Mouse (Mus musculus): Measurements from ENCODE around the gene Pga5. TPM values are rescaled to one million over a fixed set of nuclear protein-coding genes. Genes with fewer than 3 reads are reported as not detected.

Gene Pga5
- total RNA-seq, 2 experiments from 2014 or later, result not detected

DNA sequence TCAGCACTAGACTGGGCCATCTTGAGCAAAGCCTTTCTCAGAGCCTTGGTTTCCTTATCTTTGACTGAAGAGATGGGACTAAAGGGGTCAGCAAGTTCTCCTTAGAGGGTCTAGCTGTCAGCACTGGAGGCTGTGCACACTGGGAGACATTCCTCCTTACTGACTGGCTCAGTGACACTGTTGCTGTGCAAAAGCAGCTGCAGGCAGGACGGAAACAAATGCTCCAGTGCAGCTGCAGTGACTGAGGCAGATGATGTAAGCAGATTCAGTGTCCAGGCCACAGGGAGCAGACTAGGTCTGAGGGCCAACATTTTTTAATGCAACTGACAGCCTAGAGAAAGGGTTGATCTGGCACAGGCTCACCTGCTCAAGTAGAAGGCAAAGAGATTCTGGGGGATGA is 4.6 kb downstream of the Pga5 start:
- ATAC-seq (replicated peaks; ENCODE audit: poor library complexity, severe bottlenecking), result no peak

- ATAC-seq (replicated peaks; ENCODE audit: poor library complexity, severe bottlenecking), result no peak
Observed at GRCm38 (mm10) chr19:10671854-10672417, 5.9 kb downstream of the Pga5 start.

- no peak for ATAC-seq (replicated peaks; ENCODE audit: poor library complexity, severe bottlenecking)
Observed at GRCm38 (mm10) chr19:10671319-10671718, 6.6 kb downstream of the Pga5 start.

DNA sequence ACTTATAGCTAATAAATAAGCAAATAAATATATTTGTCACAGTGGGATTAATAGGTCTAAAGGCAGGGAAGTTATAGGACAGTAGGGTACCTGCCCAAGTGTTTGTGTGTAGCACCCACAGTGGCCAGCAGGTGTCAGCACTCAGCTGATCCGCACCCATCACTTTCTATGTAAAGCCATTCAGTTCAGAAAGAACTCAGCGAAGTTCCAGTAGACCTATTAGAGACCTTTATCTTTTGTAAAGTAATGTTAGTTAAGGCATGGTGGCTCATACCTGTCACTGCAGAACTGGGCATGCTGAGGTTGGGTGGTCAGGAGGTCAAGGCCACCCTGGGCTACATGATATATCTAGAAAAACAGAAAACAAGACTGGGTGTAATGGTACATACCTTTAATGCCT is 12.4 kb downstream of the Pga5 start:
- peak; percentile 83 for ATAC-seq (replicated peaks; ENCODE audit: poor library complexity, severe bottlenecking)

DNA sequence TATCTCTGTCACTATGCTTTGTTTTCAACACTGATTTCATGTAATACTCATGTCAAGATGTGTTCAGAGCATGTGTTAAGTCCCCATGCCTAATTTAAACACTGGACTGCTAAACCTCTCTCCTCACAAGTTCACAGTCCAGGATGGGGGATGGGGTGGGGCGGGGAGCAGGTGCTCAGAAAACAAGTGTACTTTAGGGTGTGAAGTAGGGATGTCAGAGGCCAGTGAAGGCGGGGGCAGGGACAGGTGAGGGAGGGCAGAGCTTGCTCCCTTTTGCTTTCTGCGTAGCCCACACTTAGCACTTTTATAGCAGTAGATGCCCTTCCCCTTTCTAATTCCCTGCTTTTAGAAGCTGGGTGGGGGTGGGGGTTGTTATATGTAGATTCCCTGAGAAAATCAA is 12.8 kb downstream of the Pga5 start:
- ATAC-seq (replicated peaks; ENCODE audit: poor library complexity, severe bottlenecking), result no peak

DNA sequence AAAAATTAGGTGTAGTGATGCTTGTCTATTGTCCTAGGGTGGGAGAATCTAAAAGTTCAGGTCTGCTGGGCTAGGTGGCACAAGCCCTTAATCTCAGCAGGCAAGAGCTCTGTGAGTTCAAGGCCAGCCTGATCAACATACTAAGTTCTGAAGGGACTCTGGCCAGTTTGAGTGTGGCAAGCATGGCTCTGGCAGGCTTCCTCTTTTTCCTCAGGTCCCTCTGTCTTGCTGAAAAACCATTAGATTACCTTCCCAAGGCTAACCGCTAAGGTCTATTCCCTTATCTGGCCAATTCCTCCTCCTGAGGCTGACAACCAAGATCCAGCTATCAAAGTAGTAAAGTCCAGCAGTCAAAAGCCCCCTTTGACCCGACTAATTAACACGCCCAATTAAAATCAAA is 15.2 kb downstream of the Pga5 start:
- ATAC-seq (replicated peaks; ENCODE audit: poor library complexity, severe bottlenecking), result peak; percentile 46

DNA sequence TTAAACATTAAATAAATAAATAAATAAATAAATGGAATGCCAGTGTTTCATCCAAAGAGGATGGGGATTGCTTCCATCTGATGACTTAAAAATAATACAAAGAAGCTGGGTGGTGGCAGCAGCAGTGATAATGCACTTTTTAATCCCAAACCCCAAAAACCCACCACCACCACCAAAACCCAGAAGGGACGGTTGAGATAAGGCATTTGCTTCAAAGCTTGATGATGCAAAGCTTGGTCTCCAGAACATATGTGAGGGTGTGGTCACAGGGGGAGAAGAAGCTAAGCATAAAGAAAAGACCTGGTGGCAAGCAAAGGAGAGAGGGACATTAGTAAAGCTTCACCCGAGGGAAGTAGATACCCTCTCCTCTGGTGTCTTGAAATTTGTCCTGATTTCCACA is 16.0 kb downstream of the Pga5 start:
- ATAC-seq (replicated peaks; ENCODE audit: poor library complexity, severe bottlenecking), result no peak

GRCm38 (mm10) chr19:10661373-10661772 is 16.5 kb downstream of the Pga5 start:
- no peak for ATAC-seq (replicated peaks; ENCODE audit: poor library complexity, severe bottlenecking)

DNA sequence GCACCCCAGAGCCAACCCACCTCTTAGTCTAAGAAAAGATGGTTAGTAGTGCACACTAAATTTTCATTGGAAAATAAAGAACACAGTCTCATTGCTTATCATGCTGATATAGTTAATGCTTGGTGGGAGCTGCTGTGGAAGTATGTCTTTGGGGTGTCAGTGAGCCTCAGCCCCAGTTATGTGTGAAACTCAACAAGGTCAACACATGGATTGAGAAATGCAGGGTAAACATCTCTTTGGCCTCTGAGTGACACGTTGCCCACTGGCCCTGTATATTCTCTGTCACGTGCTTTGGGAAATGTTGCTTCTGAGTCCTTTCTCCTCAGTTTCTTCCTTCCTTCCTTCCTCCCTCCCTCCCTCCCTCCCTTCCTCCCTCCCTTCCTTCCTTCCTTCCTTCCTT is 19.5 kb downstream of the Pga5 start:
- ATAC-seq (replicated peaks; ENCODE audit: poor library complexity, severe bottlenecking), result no peak

GRCm38 (mm10) chr19:10657742-10658141 is 20.1 kb downstream of the Pga5 start:
- no peak for ATAC-seq (replicated peaks; ENCODE audit: poor library complexity, severe bottlenecking)

DNA sequence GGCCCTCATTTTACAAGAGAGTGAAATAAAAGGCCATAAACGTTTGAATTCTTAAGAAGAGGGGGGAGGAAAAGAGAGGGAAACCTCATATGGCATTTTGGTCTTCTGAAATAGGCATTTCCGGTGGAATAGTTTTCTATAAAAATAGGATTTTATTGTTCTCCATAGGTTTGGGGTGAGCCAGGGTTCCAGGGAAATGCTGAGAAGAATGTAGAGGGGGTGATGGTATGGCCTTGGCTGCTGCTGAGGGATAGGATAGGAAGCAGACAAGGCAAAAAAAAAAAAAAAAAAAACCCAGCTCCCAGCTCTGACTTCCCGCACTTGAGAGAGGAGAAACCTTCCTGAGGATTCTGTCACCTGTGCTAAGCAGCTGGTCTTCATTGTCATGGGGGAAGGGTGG is 21.8 kb downstream of the Pga5 start:
- no peak for ATAC-seq (replicated peaks; ENCODE audit: poor library complexity, severe bottlenecking)

DNA sequence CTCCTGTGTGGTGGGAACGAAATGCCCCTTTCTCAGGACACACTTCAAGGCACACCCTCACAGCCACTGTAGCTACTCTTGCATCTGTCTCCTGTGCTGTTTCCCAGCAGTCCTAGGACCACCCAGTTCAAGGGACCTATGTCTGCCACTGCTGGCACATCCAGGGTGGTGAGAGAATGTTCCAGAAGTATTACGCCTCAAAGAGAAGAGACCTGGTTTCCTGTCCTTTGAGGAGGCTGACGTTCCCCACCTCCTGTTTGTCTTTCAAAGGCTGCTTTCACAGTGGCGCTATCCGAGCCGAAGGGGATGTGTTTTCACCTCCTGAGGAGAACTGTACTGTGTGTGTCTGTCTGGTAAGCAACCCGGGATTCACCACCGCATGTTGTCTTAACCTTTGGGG is 29.7 kb downstream of the Pga5 start:
- ATAC-seq (replicated peaks; ENCODE audit: poor library complexity, severe bottlenecking), result no peak

GRCm38 (mm10) chr19:10645616-10646015 is 32.3 kb downstream of the Pga5 start:
- no peak for ATAC-seq (replicated peaks; ENCODE audit: poor library complexity, severe bottlenecking)

GRCm38 (mm10) chr19:10640589-10641378 is 37.1 kb downstream of the Pga5 start:
- ATAC-seq (replicated peaks; ENCODE audit: poor library complexity, severe bottlenecking), result no peak; the same call in 1 of the 2 replicates

- peak; percentile 55 for ATAC-seq (replicated peaks; ENCODE audit: poor library complexity, severe bottlenecking)
Observed at GRCm38 (mm10) chr19:10640080-10640479, 37.8 kb downstream of the Pga5 start.

DNA sequence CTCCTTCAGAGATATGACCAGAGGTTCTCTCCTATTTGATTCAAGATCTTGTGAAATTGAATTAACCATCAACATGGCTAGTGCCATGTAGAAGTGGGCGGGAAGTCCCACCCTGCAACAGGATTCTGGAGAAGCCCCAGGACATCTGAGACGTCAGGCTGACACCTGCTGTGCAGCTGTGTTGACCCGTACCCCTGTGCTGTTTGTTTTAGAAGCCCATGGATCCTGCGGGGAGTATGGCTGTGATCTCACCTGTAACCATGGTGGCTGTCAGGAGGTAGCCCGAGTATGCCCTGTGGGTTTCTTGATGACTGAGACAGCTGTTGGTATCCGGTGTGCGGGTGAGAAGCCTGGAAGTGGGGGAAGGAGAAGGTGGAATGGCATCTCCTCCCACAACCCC is 40.0 kb downstream of the Pga5 start:
- ATAC-seq (replicated peaks; ENCODE audit: poor library complexity, severe bottlenecking), result no peak

DNA sequence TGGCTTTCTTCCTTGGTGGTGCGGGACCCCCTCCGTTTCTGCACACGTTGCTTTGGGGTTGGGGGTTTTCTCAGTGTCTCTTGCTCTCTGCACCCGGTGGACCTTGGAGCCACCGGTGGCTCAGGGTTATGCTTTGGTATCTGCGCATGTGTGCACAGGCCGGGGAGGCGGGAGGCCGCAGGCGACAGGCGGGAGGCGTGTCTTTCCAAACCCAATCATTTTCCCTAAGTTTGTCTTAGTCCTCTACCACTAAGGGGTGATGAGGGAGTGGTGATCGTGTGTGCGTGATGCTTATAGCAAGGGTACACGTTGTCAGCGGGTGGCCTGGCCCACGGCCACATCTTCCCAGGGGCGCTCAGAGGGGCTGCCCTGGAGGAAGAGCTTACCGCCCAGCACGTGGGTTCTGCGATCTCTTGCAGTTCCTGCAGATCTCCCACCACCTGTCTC is 43.0 kb downstream of the Pga5 start:
- ATAC-seq (replicated peaks; ENCODE audit: poor library complexity, severe bottlenecking), result peak; percentile 46

DNA sequence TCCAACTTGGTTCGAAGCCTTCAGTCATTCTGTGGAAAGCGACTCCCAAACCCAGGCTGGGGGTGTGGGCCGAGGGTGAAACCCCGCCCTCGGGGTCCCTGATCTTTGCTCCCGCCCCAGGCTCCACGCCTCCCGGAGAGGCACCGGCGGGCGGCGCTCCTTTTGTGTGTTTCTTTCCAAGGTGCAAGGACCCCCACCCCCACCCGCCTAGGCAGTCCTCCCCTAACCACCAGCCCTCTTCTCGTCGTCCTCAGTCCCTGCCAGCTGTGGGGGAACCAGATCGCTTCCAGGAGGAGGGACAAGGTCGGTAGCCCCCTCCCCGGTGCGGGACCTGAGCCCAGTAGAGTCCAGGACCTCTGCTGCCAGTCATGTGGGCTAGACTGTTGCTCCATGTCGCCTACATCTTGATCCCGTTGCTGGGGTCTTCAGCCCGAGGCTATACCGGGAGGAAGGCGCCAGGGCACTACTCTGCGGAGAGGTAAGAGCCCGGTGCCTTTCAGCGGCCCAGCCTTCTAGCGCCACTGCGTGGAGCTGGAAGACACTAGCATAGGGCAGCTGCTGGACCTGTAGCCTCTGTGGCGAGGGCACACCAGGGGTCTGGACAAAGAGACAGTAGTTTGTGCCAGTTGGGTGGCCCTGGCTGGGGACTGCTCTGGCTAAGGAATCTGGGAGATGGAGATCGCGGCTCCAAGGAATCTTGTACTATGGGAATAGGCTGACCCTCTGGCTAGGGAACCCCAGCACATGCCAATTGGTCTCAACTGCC is 43.6 kb downstream of the Pga5 start, which contains the start of gene Vwce:
Gene Vwce, plus strand, starts transcription at position 108 of the 766 bp plus-strand sequence.
- peak; percentile 69 for ATAC-seq (replicated peaks; ENCODE audit: poor library complexity, severe bottlenecking)
